Mouse (Mus musculus): ENCODE results near the gene Fam213a. TPM values are rescaled to one million over a fixed set of nuclear protein-coding genes. Genes with fewer than 3 reads are reported as not detected.

Fam213a gene
- total RNA-seq, 4 experiments from 2014 or later: 135 to 159 (median 145) TPM

- no peak for DNase-seq (ENCODE audit: low spot score in 2 of 2)
These were observed 49.9 kb downstream of the Fam213a start for GRCm38 (mm10) chr14:40963501-40964213.

GRCm38 (mm10) chr14:40962365-40963290, 51.0 kb downstream of the Fam213a start:
- DNase-seq (ENCODE audit: low spot score in 2 of 2): no peak

DNA sequence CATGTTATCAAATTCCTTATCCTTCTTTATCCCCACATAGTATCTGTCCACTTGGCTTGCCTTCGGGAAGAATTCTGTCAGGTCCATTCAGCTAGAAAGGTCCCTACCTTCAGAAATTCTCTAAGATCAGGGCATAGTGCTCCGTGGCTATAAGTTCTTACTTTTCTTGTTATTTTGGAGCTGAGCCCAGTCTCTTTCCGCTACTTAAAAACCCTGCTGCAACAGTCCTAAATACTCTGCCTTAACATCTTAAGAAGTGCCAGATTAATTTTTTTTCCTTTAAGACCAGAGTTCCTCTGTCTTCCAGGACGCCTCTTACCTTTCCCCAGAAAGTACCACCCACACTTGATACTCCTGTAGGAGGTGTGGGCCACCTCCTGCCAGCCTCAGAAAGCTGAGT, 53.4 kb downstream of the Fam213a start:
- no peak for DNase-seq (ENCODE audit: low spot score in 2 of 2)

GRCm38 (mm10) chr14:40959586-40959985, 54.0 kb downstream of the Fam213a start:
- no peak for DNase-seq (ENCODE audit: low spot score in 2 of 2)

- no peak for DNase-seq (ENCODE audit: low spot score in 2 of 2)
These were observed 54.6 kb downstream of the Fam213a start for GRCm38 (mm10) chr14:40958986-40959381.

GRCm38 (mm10) chr14:40958083-40958985, 55.3 kb downstream of the Fam213a start:
- DNase-seq (ENCODE audit: low spot score in 2 of 2): peak in 1 of 2 experiments; percentile 58

GRCm38 (mm10) chr14:40957607-40958006, 56.0 kb downstream of the Fam213a start:
- no peak for DNase-seq (ENCODE audit: low spot score in 2 of 2)

DNA sequence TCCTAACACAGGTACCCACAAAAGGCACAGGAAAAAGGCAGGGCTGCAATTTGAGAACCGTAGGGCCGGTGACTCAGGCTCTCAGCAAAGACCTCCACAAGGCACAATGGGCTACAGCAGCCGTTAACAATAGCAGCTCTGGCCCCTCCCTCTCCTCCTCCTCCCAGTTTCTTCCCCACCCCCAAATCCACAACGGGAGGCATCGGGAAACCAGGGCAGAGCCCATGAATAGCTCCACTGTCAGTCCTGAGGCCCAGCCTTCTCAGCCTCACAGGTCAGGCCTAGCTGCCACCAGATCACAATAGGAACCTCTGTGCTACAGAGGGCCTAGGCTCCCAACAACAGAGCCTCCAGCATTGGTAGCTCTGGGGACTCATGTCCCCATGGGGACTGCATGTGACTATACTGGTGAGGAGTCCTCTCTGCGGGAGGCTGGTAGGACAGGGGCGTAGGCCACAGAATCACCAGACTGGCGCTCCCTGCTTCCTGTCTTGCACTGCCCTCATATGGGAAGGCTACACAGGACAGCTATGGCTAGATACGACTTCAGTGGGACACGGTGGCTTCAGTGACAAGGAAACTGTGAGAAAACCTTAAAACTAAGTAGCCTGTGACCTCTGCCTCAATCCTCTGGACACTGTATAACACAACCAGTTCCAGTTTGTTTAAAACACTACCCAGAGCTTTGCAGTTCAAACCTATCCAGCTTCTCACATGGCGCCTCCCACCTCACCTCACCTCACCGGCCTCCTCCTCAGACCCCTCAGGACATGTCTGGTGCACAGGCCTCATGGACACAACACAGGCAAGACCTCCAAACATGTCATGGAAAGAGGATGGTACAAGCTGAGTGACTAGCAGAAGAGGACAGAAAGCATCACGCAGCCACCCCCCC, 57.1 kb downstream of the Fam213a start:
- DNase-seq (ENCODE audit: low spot score in 2 of 2): peak in 1 of 2 experiments; percentile 78

DNA sequence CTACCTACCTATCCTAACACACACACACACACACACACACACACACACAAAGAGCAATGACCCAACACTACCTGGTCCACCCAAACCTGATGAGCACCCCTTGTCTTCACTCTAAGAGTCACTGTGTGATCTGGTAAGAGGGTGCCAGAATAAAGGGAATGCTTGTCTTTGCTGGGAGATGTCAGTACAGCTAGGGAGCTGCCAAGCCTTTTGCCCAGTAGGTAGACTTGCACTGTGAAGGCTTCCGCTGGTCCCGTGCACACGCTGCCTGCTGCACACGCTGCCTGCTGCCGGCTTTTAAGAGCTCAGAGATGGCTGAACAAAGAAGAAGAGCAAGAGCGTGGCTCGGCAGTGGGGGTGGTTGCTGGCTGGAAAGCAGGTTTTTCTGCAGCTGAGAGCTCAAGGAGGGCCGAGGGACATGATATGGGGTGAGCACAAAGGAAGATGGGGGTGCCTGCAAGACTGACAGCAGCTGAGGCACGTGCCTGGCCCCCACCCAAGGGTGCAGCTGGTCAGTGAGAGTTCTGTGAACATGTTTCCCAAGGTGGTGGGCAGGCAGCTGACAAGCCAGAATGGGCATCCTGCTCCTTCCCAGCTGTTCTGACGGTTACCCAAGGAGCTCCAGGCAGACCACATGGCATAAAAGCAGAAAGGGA, 57.9 kb downstream of the Fam213a start:
- peak; percentile 73 to 88 for DNase-seq (ENCODE audit: low spot score in 2 of 2)

DNA sequence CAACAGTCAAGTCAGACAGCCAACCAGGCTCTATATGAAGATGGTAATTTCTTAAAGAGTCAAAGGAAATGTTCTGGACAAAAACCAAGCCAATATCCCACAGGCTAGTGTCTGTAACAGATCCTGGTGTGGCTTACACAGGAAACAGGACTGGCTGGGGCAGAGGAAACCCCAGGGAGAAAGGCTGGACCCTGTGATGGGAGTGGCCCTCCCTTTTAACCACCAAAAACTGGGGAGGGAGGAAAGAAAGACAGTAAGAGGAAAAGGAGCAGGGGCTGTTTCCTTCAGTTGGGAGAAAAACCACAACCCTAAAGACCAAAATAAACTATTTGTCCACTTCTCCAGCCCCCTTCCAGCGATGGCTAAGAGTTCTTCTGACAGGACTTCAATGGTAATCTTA, 58.4 kb downstream of the Fam213a start:
- DNase-seq (ENCODE audit: low spot score in 2 of 2): no peak

DNA sequence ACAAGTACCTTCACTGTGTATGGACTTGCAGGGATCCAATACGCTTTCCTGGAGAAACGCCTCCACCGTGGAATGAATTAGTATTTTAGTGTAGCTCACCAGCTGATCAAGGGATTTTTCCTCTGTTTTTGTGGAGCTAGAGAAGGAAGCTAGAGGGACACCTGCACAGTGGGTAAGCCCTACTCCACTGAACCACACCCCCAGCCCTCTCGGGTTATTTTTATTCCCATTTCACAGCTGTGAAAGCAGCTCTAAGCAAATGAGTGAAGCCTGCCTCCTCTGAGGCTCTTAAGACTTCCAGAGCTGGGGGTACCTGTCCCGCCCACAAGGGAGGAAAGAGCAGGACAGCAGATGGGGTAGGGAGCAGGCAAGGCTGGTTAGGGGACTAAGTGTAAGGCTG, 60.2 kb downstream of the Fam213a start:
- DNase-seq (ENCODE audit: low spot score in 2 of 2): no peak

DNA sequence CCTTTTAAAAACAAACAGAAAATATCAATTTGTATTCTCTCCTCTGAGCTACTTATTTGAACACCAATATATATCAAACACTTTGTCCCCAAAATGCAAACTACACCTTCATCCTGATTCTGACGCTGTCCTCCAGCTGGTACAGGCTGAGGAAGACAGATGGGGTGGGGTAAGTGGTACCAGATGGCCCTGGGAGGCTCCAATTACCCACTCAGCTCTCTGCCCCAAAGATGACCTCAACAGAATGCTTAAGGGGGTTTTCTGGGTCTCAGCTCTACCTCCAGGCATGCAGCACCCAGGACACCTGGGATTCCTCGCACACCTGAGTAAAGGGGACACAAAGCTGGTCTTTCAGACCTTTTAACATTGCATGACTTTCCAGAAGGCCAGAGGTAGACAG, 60.9 kb downstream of the Fam213a start:
- DNase-seq (ENCODE audit: low spot score in 2 of 2): peak in 1 of 2 experiments; percentile 51

DNA sequence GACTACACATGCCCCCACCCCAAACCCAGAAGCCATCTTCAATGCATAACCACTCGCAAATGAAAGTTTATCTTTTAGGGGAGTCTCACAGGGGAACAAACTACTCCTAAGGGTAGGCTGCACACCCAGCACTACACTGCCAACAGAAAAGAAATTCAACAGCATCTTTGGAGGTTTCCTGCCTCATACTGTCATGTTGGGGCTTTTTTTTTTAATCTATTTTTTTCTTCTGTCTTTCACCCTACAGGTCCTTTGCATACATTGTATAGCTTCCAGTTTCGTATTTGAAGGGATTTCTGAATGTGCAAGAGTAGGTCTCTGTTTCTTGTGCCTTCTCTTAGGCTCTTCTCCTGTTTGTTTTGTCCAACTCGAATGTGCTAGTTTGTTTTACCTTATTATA, 61.3 kb downstream of the Fam213a start:
- DNase-seq (ENCODE audit: low spot score in 2 of 2): no peak

- DNase-seq (ENCODE audit: low spot score in 2 of 2): no peak
These were observed 63.6 kb downstream of the Fam213a start for GRCm38 (mm10) chr14:40949730-40950614.

DNA sequence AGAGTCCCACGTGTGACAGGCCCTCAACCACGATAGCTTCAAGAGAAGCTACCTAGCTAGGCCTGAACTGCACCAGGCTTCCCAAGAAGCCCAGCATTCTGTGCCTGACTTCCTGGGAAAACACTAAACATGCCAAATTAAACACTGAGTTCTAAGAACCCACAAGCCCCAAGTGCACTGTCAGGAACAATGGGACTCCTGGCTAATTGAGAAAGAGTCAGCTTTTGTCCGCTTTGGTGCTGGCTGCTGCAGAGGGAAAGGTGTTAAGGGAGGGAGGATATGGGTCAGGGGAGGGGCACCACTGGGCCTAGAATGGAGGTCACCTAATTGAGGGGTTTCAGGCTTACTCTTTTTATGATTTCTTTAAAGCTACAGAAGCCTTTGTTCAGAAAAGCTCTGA, 64.5 kb downstream of the Fam213a start:
- no peak for DNase-seq (ENCODE audit: low spot score in 2 of 2)

DNA sequence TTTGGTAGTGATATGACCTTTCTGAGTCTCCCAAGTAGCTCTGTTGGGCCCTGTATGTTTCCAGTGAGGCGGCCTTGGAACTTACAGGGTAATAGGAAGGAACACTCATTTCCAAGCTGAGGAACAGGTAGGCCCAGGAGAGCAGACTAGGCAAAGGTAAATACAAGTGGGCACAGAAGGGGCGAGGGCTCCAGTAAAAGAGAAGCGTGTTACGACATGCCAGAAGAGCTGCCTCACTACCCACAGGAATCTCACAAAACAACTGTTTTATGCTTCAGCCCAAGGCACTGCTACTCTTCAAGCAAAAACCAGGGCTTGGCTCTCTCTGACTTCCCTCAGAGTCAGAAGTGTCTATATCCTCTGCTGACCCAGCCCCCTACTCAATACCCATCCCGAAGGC, 65.1 kb downstream of the Fam213a start:
- DNase-seq (ENCODE audit: low spot score in 2 of 2): no peak

GRCm38 (mm10) chr14:40947431-40948394, 65.9 kb downstream of the Fam213a start:
- no peak for DNase-seq (ENCODE audit: low spot score in 2 of 2)

DNA sequence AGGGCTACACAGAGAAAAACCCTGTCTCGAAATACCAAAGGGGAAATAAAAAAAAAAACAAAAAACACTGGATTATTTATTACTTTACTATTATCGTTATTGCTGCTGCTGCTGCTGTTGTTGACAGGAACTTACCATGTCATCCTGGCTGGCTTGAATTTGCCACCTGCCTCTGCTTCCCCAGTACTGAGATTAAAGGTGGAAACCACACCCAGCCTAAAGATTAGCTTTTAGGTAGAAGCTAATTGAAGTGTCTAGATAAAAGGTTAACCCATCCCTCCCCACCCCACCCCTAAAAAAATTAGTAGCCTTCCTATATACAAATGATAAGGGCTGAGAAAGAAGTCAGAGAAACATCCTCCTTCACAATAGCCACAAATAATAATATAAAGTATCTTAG, 69.8 kb downstream of the Fam213a start:
- no peak for DNase-seq (ENCODE audit: low spot score in 2 of 2)
